Mouse (Mus musculus) frontal cortex, postnatal 25 days (tissue): Measurements from ENCODE around the gene Hspa8.
"Not testable (repeated sequence)": the region's sequence is repeated elsewhere in the genome, so short reads cannot be mapped to it uniquely, and the experiment has no call there.

Experiments used
- DNase-seq, 2 experiments: peaks; one replicate each; pipeline ENCODE4 v3.0.0; 2022; ENCODE audit warnings: low spot score in 2 of 2

Gene Hspa8

GRCm38 (mm10) chr9:40784374-40784967, 16.3 kb upstream of the Hspa8 start:
- DNase-seq: no peak

GRCm38 (mm10) chr9:40785452-40785851, 15.3 kb upstream of the Hspa8 start:
- no peak for DNase-seq

- DNase-seq: not testable (repeated sequence)
Observed at GRCm38 (mm10) chr9:40786820-40787219, 14.0 kb upstream of the Hspa8 start.

GRCm38 (mm10) chr9:40791864-40792633, 8.7 kb upstream of the Hspa8 start:
- DNase-seq: no peak

- no peak for DNase-seq
Observed at GRCm38 (mm10) chr9:40793581-40793980, 7.2 kb upstream of the Hspa8 start.

- DNase-seq: no peak
Observed at GRCm38 (mm10) chr9:40794251-40794650, 6.5 kb upstream of the Hspa8 start.

GRCm38 (mm10) chr9:40794926-40795325, 5.9 kb upstream of the Hspa8 start:
- no peak for DNase-seq

- DNase-seq: no peak
Observed at GRCm38 (mm10) chr9:40795562-40795961, 5.2 kb upstream of the Hspa8 start.

- no peak for DNase-seq
Observed at GRCm38 (mm10) chr9:40796054-40796453, 4.7 kb upstream of the Hspa8 start.

- no peak for DNase-seq
Observed at GRCm38 (mm10) chr9:40798247-40798960, 2.4 kb upstream of the Hspa8 start.

GRCm38 (mm10) chr9:40799112-40799511, 1.7 kb upstream of the Hspa8 start:
- no peak for DNase-seq

- peak; percentile 52 to 59 for DNase-seq
Observed at GRCm38 (mm10) chr9:40799837-40800501, 815 bp upstream of the Hspa8 start.

GRCm38 (mm10) chr9:40801614-40802532, 1.1 kb downstream of the Hspa8 start:
- not testable (repeated sequence) for DNase-seq

GRCm38 (mm10) chr9:40802533-40802875, 1.7 kb downstream of the Hspa8 start:
- DNase-seq: not testable (repeated sequence)

GRCm38 (mm10) chr9:40804576-40804975, 3.8 kb downstream of the Hspa8 start:
- not testable (repeated sequence) for DNase-seq

GRCm38 (mm10) chr9:40805263-40805662, 4.5 kb downstream of the Hspa8 start:
- DNase-seq: peak; percentile 50 to 55

- no peak for DNase-seq
Observed at GRCm38 (mm10) chr9:40806440-40807288, 5.9 kb downstream of the Hspa8 start.

GRCm38 (mm10) chr9:40807289-40807920, 6.6 kb downstream of the Hspa8 start:
- DNase-seq: no peak

- no peak for DNase-seq
Observed at GRCm38 (mm10) chr9:40808061-40808906, 7.5 kb downstream of the Hspa8 start.
